Mouse (Mus musculus) hindbrain, embryonic 13.5 days (tissue): Measurements from ENCODE around the gene Kptn. TPM values are rescaled to one million over a fixed set of nuclear protein-coding genes. Genes with fewer than 3 reads are reported as not detected.

Experiments used
- ATAC-seq: fragments of 200-750 bp; cut with Nextera tagmentation; 2 replicates; pipeline ENCODE4 v1.8.0; 2017; ENCODE audit warnings: moderate TSS enrichment; ENCODE audit not compliant: low FRiP score
- H3K27ac ChIP-seq: fragments of 300-500 bp; sonication (generic); 2 replicates; pipeline ENCODE4 v1.5.1; 2015; ENCODE audit warnings: inconsistent platforms, mild to moderate bottlenecking, moderate library complexity
- H3K27me3 ChIP-seq: fragments of 300-500 bp; sonication (generic); 2 replicates; pipeline ENCODE4 v1.6.1; 2015; ENCODE audit warnings: mild to moderate bottlenecking, inconsistent platforms
- H3K36me3 ChIP-seq: fragments of 300-500 bp; sonication (generic); 2 replicates; pipeline ENCODE4 v1.6.1; 2015; ENCODE audit warnings: mild to moderate bottlenecking, inconsistent platforms
- H3K4me1 ChIP-seq: fragments of 300-500 bp; sonication (generic); replicated peaks from 2 replicates; pipeline ENCODE4 v1.6.1; 2015; ENCODE audit warnings: inconsistent platforms
- H3K4me2 ChIP-seq: fragments of 300-500 bp; sonication (generic); 2 replicates; pipeline ENCODE4 v1.6.1; 2015; ENCODE audit warnings: inconsistent platforms, mild to moderate bottlenecking, moderate library complexity
- H3K4me3 ChIP-seq: fragments of 300-500 bp; sonication (generic); 2 replicates; pipeline ENCODE4 v1.5.1; 2015; ENCODE audit warnings: mild to moderate bottlenecking, inconsistent platforms
- H3K9ac ChIP-seq: fragments of 300-500 bp; sonication (generic); 2 replicates; pipeline ENCODE4 v1.6.1; 2015; ENCODE audit warnings: mild to moderate bottlenecking, inconsistent platforms
- H3K9me3 ChIP-seq: fragments of 300-500 bp; sonication (generic); 2 replicates; pipeline ENCODE4 v1.6.1; 2016; ENCODE audit warnings: inconsistent platforms
- WGBS: fragments of 180-500 bp; shearing (Covaris S2); methylation state at CpG from one replicate; pipeline ENCODE4 v1.1.7; 2015; 5-methylcytosine and 5-hydroxymethylcytosine counted together
- polyA plus RNA-seq: library from polyadenylated mRNA; unstranded; fragments of >200 nt; fragmentation: Nextera tagmentation; extraction: Ambion mirVana; gene quantifications from 2 replicates; pipeline ENCODE4 v1.2.1, GENCODE M21; 2015

Gene Kptn
- polyA plus RNA-seq, 1 experiment from 2014 or later, result 37.3 TPM

GRCm38 (mm10) chr7:16149241-16149640, 29.5 kb downstream of the Kptn start:
- Histone ChIP-seq H3K9me3 (no peaks in the 10 kb centered on the region), H3K9ac (no peak overlapping the region), H3K4me3 (no peak overlapping the region), H3K4me1 (peaks cover 20% of the 10 kb centered on the region), H3K36me3 (peaks cover 28% of the 10 kb centered on the region), H3K27me3 (0 out of 2 replicates have a peak, but pooled peaks cover 5% of the 10 kb centered on the region), H3K27ac (no peak overlapping the region), H3K4me2 (no peak overlapping the region)
- 60% methylated on average over 5 of the region's 5 CpGs for WGBS
- no peak for ATAC-seq

GRCm38 (mm10) chr7:16150191-16151145, 30.8 kb downstream of the Kptn start:
- peaks cover 20% of the 10 kb centered on the region for H3K4me1 ChIP-seq
- no peak overlapping the region for H3K4me2 ChIP-seq
- no peak overlapping the region for H3K9ac ChIP-seq
- 82% methylated on average over 9 of the region's 9 CpGs for WGBS
- no peak for ATAC-seq
- H3K4me3 ChIP-seq, result no peak overlapping the region
- no peak overlapping the region for H3K27ac ChIP-seq
- H3K27me3 ChIP-seq, result no peaks in the 10 kb centered on the region
- peaks cover 18% of the 10 kb centered on the region for H3K36me3 ChIP-seq
- H3K9me3 ChIP-seq, result no peaks in the 10 kb centered on the region

- Histone ChIP-seq H3K4me1 (peaks cover 5% of the 10 kb centered on the region; the same call in 1 of the 2 replicates), H3K4me3 (no peak overlapping the region), H3K27ac (peak overlapping the region; percentile 52; the same call in 1 of the 2 replicates), H3K4me2 (no peak overlapping the region), H3K36me3 (peaks cover 24% of the 10 kb centered on the region), H3K9me3 (no peaks in the 10 kb centered on the region), H3K27me3 (peaks cover 14% of the 10 kb centered on the region), H3K9ac (no peak overlapping the region)
- ATAC-seq, result peak; percentile 92
- 18% methylated on average over 10 of the region's 10 CpGs for WGBS
These were observed 33.8 kb downstream of the Kptn start for GRCm38 (mm10) chr7:16153522-16153921.

- no peaks in the 10 kb centered on the region for H3K9me3 ChIP-seq
- H3K9ac ChIP-seq, result no peak overlapping the region
- H3K4me2 ChIP-seq, result no peak overlapping the region
- ATAC-seq, result no peak
- H3K27me3 ChIP-seq, result peaks cover 26% of the 10 kb centered on the region
- no peak overlapping the region for H3K27ac ChIP-seq
- H3K4me1 ChIP-seq, result peaks cover 12% of the 10 kb centered on the region
- WGBS, result 84% methylated on average over 9 of the region's 9 CpGs
- peaks cover 20% of the 10 kb centered on the region for H3K36me3 ChIP-seq
- H3K4me3 ChIP-seq, result no peak overlapping the region
These were observed 35.6 kb downstream of the Kptn start for GRCm38 (mm10) chr7:16155132-16155872.

GRCm38 (mm10) chr7:16156105-16156714, 36.5 kb downstream of the Kptn start:
- H3K4me1 ChIP-seq, result peaks cover 12% of the 10 kb centered on the region
- WGBS, result 90% methylated on average over 8 of the region's 8 CpGs
- no peak overlapping the region for H3K9ac ChIP-seq
- no peaks in the 10 kb centered on the region for H3K9me3 ChIP-seq
- no peak overlapping the region for H3K4me2 ChIP-seq
- no peak for ATAC-seq
- no peak overlapping the region for H3K4me3 ChIP-seq
- peaks cover 17% of the 10 kb centered on the region; the same call in 1 of the 2 replicates for H3K36me3 ChIP-seq
- peaks cover 26% of the 10 kb centered on the region for H3K27me3 ChIP-seq
- H3K27ac ChIP-seq, result no peak overlapping the region

- H3K4me1 ChIP-seq, result peaks cover 9% of the 10 kb centered on the region
- H3K36me3 ChIP-seq, result peaks cover 12% of the 10 kb centered on the region; the same call in 1 of the 2 replicates
- peak; percentile 37; the same call in 1 of the 2 replicates for ATAC-seq
- H3K9ac ChIP-seq, result peak overlapping the region; percentile 61
- H3K4me3 ChIP-seq, result peak overlapping the region; percentile 16; the same call in 1 of the 2 replicates
- peak overlapping the region; percentile 40 for H3K4me2 ChIP-seq
- H3K27ac ChIP-seq, result no peak overlapping the region
- H3K9me3 ChIP-seq, result no peaks in the 10 kb centered on the region
- 15% methylated on average over 39 of the region's 39 CpGs for WGBS
- H3K27me3 ChIP-seq, result peaks cover 26% of the 10 kb centered on the region
These were observed 39.0 kb downstream of the Kptn start for GRCm38 (mm10) chr7:16158735-16159134.

GRCm38 (mm10) chr7:16160702-16161101, 41.0 kb downstream of the Kptn start:
- no peak for ATAC-seq
- WGBS, result 80% methylated on average over 3 of the region's 3 CpGs

DNA sequence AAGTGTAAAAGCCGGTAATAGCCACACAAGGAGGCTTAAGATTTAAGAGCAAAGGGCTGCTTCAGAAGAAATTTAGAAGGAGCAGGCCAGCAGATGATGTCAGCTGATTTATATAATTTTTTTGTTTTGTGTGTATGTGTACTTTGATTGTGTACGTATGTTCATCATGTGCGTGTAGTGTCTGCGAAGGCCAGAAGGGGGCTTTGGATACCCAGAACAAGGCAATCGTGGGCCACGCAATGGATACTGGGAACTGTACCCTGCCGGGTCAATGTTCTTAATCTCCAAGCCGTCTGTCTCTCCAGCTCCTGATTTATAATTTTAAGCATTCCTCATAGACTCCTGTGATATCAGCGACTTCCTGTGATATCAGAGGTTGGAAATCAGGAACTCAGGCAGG, 41.6 kb downstream of the Kptn start:
- Histone ChIP-seq H3K9ac (no peak overlapping the region), H3K27ac (no peak overlapping the region), H3K9me3 (no peaks in the 10 kb centered on the region), H3K36me3 (peaks cover 9% of the 10 kb centered on the region; the same call in 1 of the 2 replicates), H3K4me2 (no peak overlapping the region), H3K4me1 (peaks cover 9% of the 10 kb centered on the region), H3K4me3 (no peak overlapping the region), H3K27me3 (peaks cover 26% of the 10 kb centered on the region)
- ATAC-seq, result no peak
- 92% methylated on average over 9 of the region's 9 CpGs for WGBS

More at GRCm38 (mm10) chr7:16160702-16161101, 41.0 kb downstream of the Kptn start:
- peaks cover 9% of the 10 kb centered on the region; the same call in 1 of the 2 replicates for H3K36me3 ChIP-seq
- peaks cover 26% of the 10 kb centered on the region for H3K27me3 ChIP-seq
- H3K27ac ChIP-seq, result no peak overlapping the region
- H3K9ac ChIP-seq, result no peak overlapping the region
- H3K4me3 ChIP-seq, result no peak overlapping the region
- H3K9me3 ChIP-seq, result no peaks in the 10 kb centered on the region
- no peak overlapping the region for H3K4me2 ChIP-seq
- H3K4me1 ChIP-seq, result peaks cover 9% of the 10 kb centered on the region

- WGBS, result 73% methylated on average over 7 of the region's 7 CpGs
- peaks cover 9% of the 10 kb centered on the region for H3K4me1 ChIP-seq
- no peaks in the 10 kb centered on the region for H3K9me3 ChIP-seq
- H3K4me3 ChIP-seq, result no peak overlapping the region
- ATAC-seq, result no peak
- peaks cover 6% of the 10 kb centered on the region; the same call in 1 of the 2 replicates for H3K36me3 ChIP-seq
- H3K27me3 ChIP-seq, result peaks cover 26% of the 10 kb centered on the region
- peak overlapping the region; percentile 35; the same call in 1 of the 2 replicates for H3K27ac ChIP-seq
- H3K9ac ChIP-seq, result no peak overlapping the region
- no peak overlapping the region for H3K4me2 ChIP-seq
These were observed 42.3 kb downstream of the Kptn start for GRCm38 (mm10) chr7:16162036-16162435.

- peaks cover 49% of the 10 kb centered on the region for H3K4me1 ChIP-seq
- peak overlapping the region; percentile 93 for H3K9ac ChIP-seq
- H3K27me3 ChIP-seq, result no peaks in the 10 kb centered on the region
- peak; percentile 16; the same call in 1 of the 2 replicates for ATAC-seq
- peak overlapping the region; percentile 87 for H3K27ac ChIP-seq
- no CpG with 5 or more reads among the region's 1 CpGs for WGBS
- H3K36me3 ChIP-seq, result peaks cover 2% of the 10 kb centered on the region
- no peak overlapping the region for H3K4me2 ChIP-seq
- no peak overlapping the region for H3K4me3 ChIP-seq
- H3K9me3 ChIP-seq, result no peaks in the 10 kb centered on the region
These were observed 52.5 kb downstream of the Kptn start for GRCm38 (mm10) chr7:16172141-16172581.

- Histone ChIP-seq H3K4me3 (no peak overlapping the region), H3K4me1 (peaks cover 52% of the 10 kb centered on the region), H3K27ac (peak overlapping the region; percentile 93), H3K4me2 (peak overlapping the region; percentile 70), H3K9ac (peak overlapping the region; percentile 93), H3K9me3 (no peaks in the 10 kb centered on the region), H3K27me3 (no peaks in the 10 kb centered on the region), H3K36me3 (peaks cover 7% of the 10 kb centered on the region)
- 0 out of 2 replicates have a peak, but pooled peaks have one; percentile 1 for ATAC-seq
- 19% methylated on average over 1 of the region's 1 CpGs for WGBS
These were observed 53.0 kb downstream of the Kptn start for GRCm38 (mm10) chr7:16172586-16173140.
